Mouse (Mus musculus) gastrocnemius, postnatal 25 days (tissue): ENCODE data around the gene Kcnq2. TPM values are rescaled to one million over a fixed set of nuclear protein-coding genes. Genes with fewer than 3 reads are reported as not detected.

Source experiments
- DNase-seq: peaks from one replicate; pipeline ENCODE4 v3.0.0; 2022
- total RNA-seq, 2 experiments: library from RNA; stranded (reverse); gene quantifications; 1 replicate in 1 of 2; 2 replicates in 1 of 2; pipeline ENCODE4 v1.2.3; 2021

The Kcnq2 gene
- total RNA-seq, 2 experiments from 2014 or later = not detected

GRCm38 (mm10) chr2:181102161-181102560 lies 32.9 kb downstream of the Kcnq2 start:
- no peak for DNase-seq

- DNase-seq = no peak
These were observed 33.5 kb downstream of the Kcnq2 start for GRCm38 (mm10) chr2:181101626-181102025.

GRCm38 (mm10) chr2:181100087-181100486 lies 35.0 kb downstream of the Kcnq2 start:
- DNase-seq = no peak

GRCm38 (mm10) chr2:181090123-181090522 lies 45.0 kb downstream of the Kcnq2 start:
- no peak for DNase-seq

GRCm38 (mm10) chr2:181084997-181085396 lies 50.1 kb downstream of the Kcnq2 start:
- no peak for DNase-seq

GRCm38 (mm10) chr2:181083945-181084344 lies 51.2 kb downstream of the Kcnq2 start:
- DNase-seq = no peak

- no peak for DNase-seq
These were observed 54.2 kb downstream of the Kcnq2 start for GRCm38 (mm10) chr2:181080886-181081285.

GRCm38 (mm10) chr2:181079518-181079917 lies 55.6 kb downstream of the Kcnq2 start:
- DNase-seq = no peak

GRCm38 (mm10) chr2:181078908-181079307 lies 56.2 kb downstream of the Kcnq2 start:
- DNase-seq = no peak

GRCm38 (mm10) chr2:181075501-181075900 lies 59.6 kb downstream of the Kcnq2 start:
- DNase-seq = no peak

- no peak for DNase-seq
These were observed 62.7 kb downstream of the Kcnq2 start for GRCm38 (mm10) chr2:181072403-181072714.

GRCm38 (mm10) chr2:181071706-181072402 lies 63.2 kb downstream of the Kcnq2 start:
- DNase-seq = peak; percentile 30

GRCm38 (mm10) chr2:181070136-181070535 lies 65.0 kb downstream of the Kcnq2 start:
- DNase-seq = no peak

GRCm38 (mm10) chr2:181068499-181068898 lies 66.6 kb downstream of the Kcnq2 start:
- no peak for DNase-seq

GRCm38 (mm10) chr2:181065827-181066226 lies 69.3 kb downstream of the Kcnq2 start:
- no peak for DNase-seq

- peak; percentile 25 for DNase-seq
These were observed 75.0 kb downstream of the Kcnq2 start for GRCm38 (mm10) chr2:181060127-181060526.

GRCm38 (mm10) chr2:181058193-181058592 lies 76.9 kb downstream of the Kcnq2 start:
- no peak for DNase-seq

GRCm38 (mm10) chr2:181057341-181057740 lies 77.8 kb downstream of the Kcnq2 start:
- DNase-seq = no peak

GRCm38 (mm10) chr2:181052171-181052570 lies 82.9 kb downstream of the Kcnq2 start:
- DNase-seq = no peak

GRCm38 (mm10) chr2:181048986-181049385 lies 86.1 kb downstream of the Kcnq2 start:
- DNase-seq = no peak

- no peak for DNase-seq
These were observed 86.7 kb downstream of the Kcnq2 start for GRCm38 (mm10) chr2:181048252-181048945.

- DNase-seq = no peak
These were observed 91.1 kb downstream of the Kcnq2 start for GRCm38 (mm10) chr2:181044001-181044400.

- peak; percentile 38 for DNase-seq
These were observed 91.7 kb downstream of the Kcnq2 start, which contains the start of gene Chrna4 for GRCm38 (mm10) chr2:181043437-181043836. Chrna4 (minus strand) TSS chr2:181043546.

GRCm38 (mm10) chr2:181042376-181042775 lies 92.7 kb downstream of the Kcnq2 start:
- DNase-seq = no peak
